Mouse (Mus musculus) kidney, adult 2 months (tissue): ENCODE measurements around the gene Dnah7b.
"Not testable (repeated sequence)": the region's sequence is repeated elsewhere in the genome, so short reads cannot be mapped to it uniquely, and the experiment has no call there.

Source experiments
- CTCF ChIP-seq: fragments of 200-500 bp; conservative IDR thresholded peaks from 2 replicates; pipeline ENCODE4 v1.5.1; 2011; ENCODE audit warnings: low read depth, mild to moderate bottlenecking, control low read depth, low read length, moderate library complexity, mixed read lengths; ENCODE audit not compliant: insufficient read depth, insufficient read length
- POLR2A ChIP-seq: fragments of 200-500 bp; IDR thresholded peaks from one replicate; pipeline ENCODE4 v1.6.1; 2011; ENCODE audit warnings: low read depth, low read length, control low read depth

DNA sequence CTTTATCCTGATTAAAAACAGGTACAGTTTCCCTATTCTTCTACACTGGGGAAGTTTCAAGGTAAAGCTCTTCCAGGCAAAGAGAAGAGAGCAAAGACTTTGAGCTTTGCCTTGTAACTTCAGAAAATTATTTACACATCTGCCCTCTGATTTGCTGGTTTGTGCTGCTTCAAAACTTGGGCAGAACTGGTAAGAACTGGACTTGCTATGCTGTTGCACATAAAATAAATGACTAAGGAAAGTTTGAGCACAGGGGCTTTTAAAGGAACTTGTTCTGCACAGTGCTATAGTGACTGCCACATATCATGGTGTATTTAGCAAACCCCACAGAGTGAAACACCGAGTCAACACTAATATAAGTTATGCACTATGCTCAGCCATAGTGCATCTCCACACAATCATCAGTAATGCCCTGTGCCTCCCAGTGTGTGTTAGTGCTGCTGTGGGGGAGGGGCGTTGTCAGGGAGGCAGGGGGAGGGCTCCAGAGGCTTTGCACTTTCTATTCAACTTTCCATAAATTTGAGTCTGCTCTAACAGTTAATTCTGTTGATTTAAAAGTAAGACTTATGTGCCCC lies 144.0 kb downstream of the Dnah7b start:
- not testable (repeated sequence) for TF ChIP-seq POLR2A, CTCF
